Mouse (Mus musculus): ENCODE measurements at regions not wholly inside any gene's neighbourhood (a gene's known extent, or its start where the extent isn't known, plus 50 kb on each side); places are given as distances from the start of the nearest gene placed in this dataset.

- DNase-seq, result no peak
Measured at GRCm38 (mm10) chr15:5414401-5414800, 170.4 kb upstream of the Ptger4 start.

- DNase-seq, result no peak
Measured at GRCm38 (mm10) chr15:5416031-5416430, 172.0 kb upstream of the Ptger4 start.

- DNase-seq, result no peak
Measured at GRCm38 (mm10) chr15:5426641-5427040, 182.7 kb upstream of the Ptger4 start.

GRCm38 (mm10) chr15:5427319-5428048, 183.5 kb upstream of the Ptger4 start:
- no peak for DNase-seq

- no peak for DNase-seq
Measured at GRCm38 (mm10) chr15:5432018-5432417, 188.0 kb upstream of the Ptger4 start.

GRCm38 (mm10) chr15:5437020-5437419, 193.0 kb upstream of the Ptger4 start:
- no peak for DNase-seq

GRCm38 (mm10) chr15:5446040-5446755, 202.2 kb upstream of the Ptger4 start:
- no peak for DNase-seq

GRCm38 (mm10) chr15:5446756-5447314, 202.8 kb upstream of the Ptger4 start:
- DNase-seq, result no peak

- DNase-seq, result no peak
Measured at GRCm38 (mm10) chr15:5447707-5448496, 203.9 kb upstream of the Ptger4 start.

- DNase-seq, result no peak
Measured at GRCm38 (mm10) chr15:5459083-5459482, 215.1 kb upstream of the Ptger4 start.

GRCm38 (mm10) chr15:5459580-5459979, 215.6 kb upstream of the Ptger4 start:
- no peak for DNase-seq

- DNase-seq, result no peak
Measured at GRCm38 (mm10) chr15:5462651-5463050, 218.7 kb upstream of the Ptger4 start.

- DNase-seq, result no peak
Measured at GRCm38 (mm10) chr15:5464732-5465131, 220.7 kb upstream of the Ptger4 start.

GRCm38 (mm10) chr15:5468535-5469073, 224.6 kb upstream of the Ptger4 start:
- no peak for DNase-seq

GRCm38 (mm10) chr15:5475389-5475995, 231.5 kb upstream of the Ptger4 start:
- no peak for DNase-seq

GRCm38 (mm10) chr15:5493286-5493685, 249.3 kb upstream of the Ptger4 start:
- no peak for DNase-seq

GRCm38 (mm10) chr15:5495187-5495849, 251.3 kb upstream of the Ptger4 start:
- no peak for DNase-seq

- no peak for DNase-seq
Measured at GRCm38 (mm10) chr15:5495954-5496353, 252.0 kb upstream of the Ptger4 start.

- DNase-seq, result no peak
Measured at GRCm38 (mm10) chr15:5504502-5504901, 260.5 kb upstream of the Ptger4 start.

- DNase-seq, result no peak
Measured at GRCm38 (mm10) chr15:5506848-5507544, 263.0 kb upstream of the Ptger4 start.

GRCm38 (mm10) chr15:5507545-5507913, 263.5 kb upstream of the Ptger4 start:
- no peak for DNase-seq

All from layer of hippocampus, postnatal 36 days (tissue).